Mouse (Mus musculus): ENCODE data around the gene Ivl.

- no peak for TF ChIP-seq CTCF (IDR thresholded peaks at IDR 0.05; ENCODE audit: borderline replicate concordance, insufficient read depth, low read depth, low read length)
- no peak for TF ChIP-seq POLR2A (IDR thresholded peaks at IDR 0.05; ENCODE audit: borderline replicate concordance, insufficient read depth, low read length)
Measured at GRCm38 (mm10) chr3:92607392-92607791, 33.9 kb upstream of the Ivl start, which contains the start of gene 2210017I01Rik.
